Mouse (Mus musculus): Measurements from ENCODE around the gene Eps8. TPM values are rescaled to one million over a fixed set of nuclear protein-coding genes. Genes with fewer than 3 reads are reported as not detected.

The Eps8 gene
- polyA plus RNA-seq, 1 experiment, result 5.6 TPM

GRCm38 (mm10) chr6:137694310-137694709 is 39.6 kb upstream of the Eps8 start:
- H3K36me3 ChIP-seq (ENCODE audit: control insufficient read depth, insufficient read depth, low read length), result no peaks in the 10 kb centered on the region
- no peaks in the 10 kb centered on the region for H3K4me1 ChIP-seq (ENCODE audit: control insufficient read depth, insufficient read depth, insufficient read length)
- TF ChIP-seq CTCF (IDR thresholded peaks at IDR 0.05; ENCODE audit: extremely low read depth, insufficient read depth, insufficient read length, insufficient replicate concordance) (no peak), POLR2A (IDR thresholded peaks at IDR 0.05; ENCODE audit: low read depth, low read length) (no peak)
- 28% methylated on average over 2 of the region's 2 CpGs for WGBS
- H3K27ac ChIP-seq (ENCODE audit: insufficient read depth, low read length), result no peak overlapping the region
- H3K27me3 ChIP-seq (ENCODE audit: control insufficient read depth, insufficient read depth, low read length), result no peaks in the 10 kb centered on the region
- no peak overlapping the region for H3K4me3 ChIP-seq (ENCODE audit: extremely low read depth, insufficient read depth, insufficient read length)
- no peak for DNase-seq (ENCODE audit: low read depth in 1 of 2, low spot score in 2 of 2)

GRCm38 (mm10) chr6:137690550-137691119 is 36.0 kb upstream of the Eps8 start:
- no peak for TF ChIP-seq CTCF (IDR thresholded peaks at IDR 0.05; ENCODE audit: extremely low read depth, insufficient read depth, insufficient read length, insufficient replicate concordance)
- TF ChIP-seq POLR2A (IDR thresholded peaks at IDR 0.05; ENCODE audit: low read depth, low read length), result no peak
- no peak for DNase-seq (ENCODE audit: low read depth in 1 of 2, low spot score in 2 of 2)
- H3K27ac ChIP-seq (ENCODE audit: insufficient read depth, low read length), result no peak overlapping the region
- no peaks in the 10 kb centered on the region for H3K4me1 ChIP-seq (ENCODE audit: control insufficient read depth, insufficient read depth, insufficient read length)
- H3K4me3 ChIP-seq (ENCODE audit: extremely low read depth, insufficient read depth, insufficient read length), result no peak overlapping the region
- WGBS, result 55% methylated on average over 2 of the region's 2 CpGs
- H3K36me3 ChIP-seq (ENCODE audit: control insufficient read depth, insufficient read depth, low read length), result no peaks in the 10 kb centered on the region
- no peaks in the 10 kb centered on the region for H3K27me3 ChIP-seq (ENCODE audit: control insufficient read depth, insufficient read depth, low read length)

- WGBS, result 80% methylated on average over 11 of the region's 11 CpGs
- no peak for TF ChIP-seq POLR2A (IDR thresholded peaks at IDR 0.05; ENCODE audit: low read depth, low read length)
- no peak for DNase-seq (ENCODE audit: low read depth in 1 of 2, low spot score in 2 of 2)
Measured at GRCm38 (mm10) chr6:137688506-137689105, 33.9 kb upstream of the Eps8 start.

GRCm38 (mm10) chr6:137688079-137688478 is 33.4 kb upstream of the Eps8 start:
- TF ChIP-seq POLR2A (IDR thresholded peaks at IDR 0.05; ENCODE audit: low read depth, low read length) (no peak), CTCF (IDR thresholded peaks at IDR 0.05; ENCODE audit: extremely low read depth, insufficient read depth, insufficient read length, insufficient replicate concordance) (no peak)
- Histone ChIP-seq H3K27me3 (ENCODE audit: control insufficient read depth, insufficient read depth, low read length) (no peaks in the 10 kb centered on the region), H3K4me3 (ENCODE audit: extremely low read depth, insufficient read depth, insufficient read length) (no peak overlapping the region), H3K27ac (ENCODE audit: insufficient read depth, low read length) (no peak overlapping the region), H3K36me3 (ENCODE audit: control insufficient read depth, insufficient read depth, low read length) (no peaks in the 10 kb centered on the region), H3K4me1 (ENCODE audit: control insufficient read depth, insufficient read depth, insufficient read length) (no peaks in the 10 kb centered on the region)
- DNase-seq (ENCODE audit: low read depth in 1 of 2, low spot score in 2 of 2), result no peak
- WGBS, result 82% methylated on average over 3 of the region's 3 CpGs

More at GRCm38 (mm10) chr6:137688506-137689105, 33.9 kb upstream of the Eps8 start:
- Histone ChIP-seq H3K27ac (ENCODE audit: insufficient read depth, low read length) (no peak overlapping the region), H3K4me1 (ENCODE audit: control insufficient read depth, insufficient read depth, insufficient read length) (no peaks in the 10 kb centered on the region), H3K4me3 (ENCODE audit: extremely low read depth, insufficient read depth, insufficient read length) (no peak overlapping the region), H3K36me3 (ENCODE audit: control insufficient read depth, insufficient read depth, low read length) (no peaks in the 10 kb centered on the region), H3K27me3 (ENCODE audit: control insufficient read depth, insufficient read depth, low read length) (no peaks in the 10 kb centered on the region)

GRCm38 (mm10) chr6:137687667-137688066 is 33.0 kb upstream of the Eps8 start:
- no peak for DNase-seq (ENCODE audit: low read depth in 1 of 2, low spot score in 2 of 2)
- Histone ChIP-seq H3K36me3 (ENCODE audit: control insufficient read depth, insufficient read depth, low read length) (no peaks in the 10 kb centered on the region), H3K27me3 (ENCODE audit: control insufficient read depth, insufficient read depth, low read length) (no peaks in the 10 kb centered on the region), H3K27ac (ENCODE audit: insufficient read depth, low read length) (no peak overlapping the region), H3K4me1 (ENCODE audit: control insufficient read depth, insufficient read depth, insufficient read length) (no peaks in the 10 kb centered on the region), H3K4me3 (ENCODE audit: extremely low read depth, insufficient read depth, insufficient read length) (no peak overlapping the region)
- WGBS, result 87% methylated on average over 5 of the region's 5 CpGs
- no peak for TF ChIP-seq POLR2A (IDR thresholded peaks at IDR 0.05; ENCODE audit: low read depth, low read length)
- TF ChIP-seq CTCF (IDR thresholded peaks at IDR 0.05; ENCODE audit: extremely low read depth, insufficient read depth, insufficient read length, insufficient replicate concordance), result no peak

GRCm38 (mm10) chr6:137682629-137683028 is 28.0 kb upstream of the Eps8 start:
- Histone ChIP-seq H3K27me3 (ENCODE audit: control insufficient read depth, insufficient read depth, low read length) (no peaks in the 10 kb centered on the region), H3K4me1 (ENCODE audit: control insufficient read depth, insufficient read depth, insufficient read length) (no peaks in the 10 kb centered on the region), H3K36me3 (ENCODE audit: control insufficient read depth, insufficient read depth, low read length) (no peaks in the 10 kb centered on the region), H3K27ac (ENCODE audit: insufficient read depth, low read length) (no peak overlapping the region), H3K4me3 (ENCODE audit: extremely low read depth, insufficient read depth, insufficient read length) (no peak overlapping the region)
- 76% methylated on average over 2 of the region's 2 CpGs for WGBS
- TF ChIP-seq POLR2A (IDR thresholded peaks at IDR 0.05; ENCODE audit: low read depth, low read length) (no peak), CTCF (IDR thresholded peaks at IDR 0.05; ENCODE audit: extremely low read depth, insufficient read depth, insufficient read length, insufficient replicate concordance) (no peak)
- no peak for DNase-seq (ENCODE audit: low read depth in 1 of 2, low spot score in 2 of 2)

- WGBS, result 92% methylated on average over 2 of the region's 2 CpGs
- H3K36me3 ChIP-seq (ENCODE audit: control insufficient read depth, insufficient read depth, low read length), result no peaks in the 10 kb centered on the region
- H3K27ac ChIP-seq (ENCODE audit: insufficient read depth, low read length), result no peak overlapping the region
- H3K4me3 ChIP-seq (ENCODE audit: extremely low read depth, insufficient read depth, insufficient read length), result no peak overlapping the region
- H3K4me1 ChIP-seq (ENCODE audit: control insufficient read depth, insufficient read depth, insufficient read length), result no peaks in the 10 kb centered on the region
- TF ChIP-seq CTCF (IDR thresholded peaks at IDR 0.05; ENCODE audit: extremely low read depth, insufficient read depth, insufficient read length, insufficient replicate concordance) (no peak), POLR2A (IDR thresholded peaks at IDR 0.05; ENCODE audit: low read depth, low read length) (no peak)
- H3K27me3 ChIP-seq (ENCODE audit: control insufficient read depth, insufficient read depth, low read length), result no peaks in the 10 kb centered on the region
- DNase-seq (ENCODE audit: low read depth in 1 of 2, low spot score in 2 of 2), result no peak
Measured at GRCm38 (mm10) chr6:137681000-137681399, 26.3 kb upstream of the Eps8 start.
